Mouse (Mus musculus) hindbrain, embryonic 11.5 days (tissue): Measurements from ENCODE around the gene Arhgap27. TPM values are rescaled to one million over a fixed set of nuclear protein-coding genes. Genes with fewer than 3 reads are reported as not detected.
"Not testable (repeated sequence)": the region's sequence is repeated elsewhere in the genome, so short reads cannot be mapped to it uniquely, and the experiment has no call there.

Source experiments
- ATAC-seq: fragments of 200-750 bp; cut with Nextera tagmentation; 2 replicates; pipeline ENCODE4 v1.8.0; 2017; ENCODE audit warnings: mild to moderate bottlenecking, moderate TSS enrichment, moderate library complexity; ENCODE audit not compliant: low FRiP score
- DNase-seq: peaks from one replicate; pipeline ENCODE4 v3.0.0-alpha.2; 2015; ENCODE audit warnings: low spot score
- H3K27ac ChIP-seq: fragments of 300-500 bp; sonication (generic); 2 replicates; pipeline ENCODE4 v1.5.1; 2014; ENCODE audit warnings: mild to moderate bottlenecking, low read depth, low read length
- H3K27me3 ChIP-seq: fragments of 300-500 bp; sonication (generic); 2 replicates; pipeline ENCODE4 v1.6.1; 2014; ENCODE audit warnings: mild to moderate bottlenecking, low read length, moderate library complexity, mixed read lengths; ENCODE audit not compliant: control insufficient read depth, insufficient read depth
- H3K36me3 ChIP-seq: fragments of 300-500 bp; sonication (generic); 2 replicates; pipeline ENCODE4 v1.6.1; 2014; ENCODE audit warnings: mild to moderate bottlenecking, low read length, moderate library complexity, mixed read lengths; ENCODE audit not compliant: control insufficient read depth, insufficient read depth
- H3K4me1 ChIP-seq: fragments of 300-500 bp; sonication (generic); replicated peaks from 2 replicates; pipeline ENCODE4 v1.6.1; 2014; ENCODE audit warnings: low read length, mixed read lengths; ENCODE audit not compliant: control insufficient read depth, insufficient read depth
- H3K4me2 ChIP-seq: fragments of 300-500 bp; sonication (generic); replicated peaks from 2 replicates; pipeline ENCODE4 v1.6.1; 2014; ENCODE audit warnings: mild to moderate bottlenecking, low read depth, low read length
- H3K4me3 ChIP-seq: fragments of 300-500 bp; sonication (generic); 2 replicates; pipeline ENCODE4 v1.5.1; 2014; ENCODE audit warnings: low read depth, low read length
- H3K9ac ChIP-seq: fragments of 300-500 bp; sonication (generic); 2 replicates; pipeline ENCODE4 v1.6.1; 2014; ENCODE audit warnings: low read depth, low read length
- H3K9me3 ChIP-seq: fragments of 300-500 bp; sonication (generic); 2 replicates; pipeline ENCODE4 v1.6.1; 2016; ENCODE audit warnings: low read length; ENCODE audit not compliant: control insufficient read depth
- WGBS: fragments of 180-500 bp; shearing (Covaris S2); extraction: QIAGEN DNeasy Blood & Tissue Kit; methylation state at CpG from one replicate; pipeline ENCODE4 v1.1.7; 2014; 5-methylcytosine and 5-hydroxymethylcytosine counted together
- polyA plus RNA-seq: library from polyadenylated mRNA; unstranded; fragments of >200 nt; fragmentation: Nextera tagmentation; extraction: Ambion mirVana; gene quantifications from 2 replicates; pipeline ENCODE4 v1.2.1, GENCODE M21; 2014

Arhgap27 gene
- polyA plus RNA-seq, 1 experiment from 2014 or later: 2.8 TPM

- H3K9ac ChIP-seq: no peak overlapping the region
- no peak overlapping the region for H3K4me3 ChIP-seq
- H3K9me3 ChIP-seq: no peaks in the 10 kb centered on the region
- H3K27me3 ChIP-seq: no peaks in the 10 kb centered on the region
- H3K4me1 ChIP-seq: no peaks in the 10 kb centered on the region
- no peak overlapping the region for H3K4me2 ChIP-seq
- WGBS: 77% methylated on average over 6 of the region's 6 CpGs
- H3K36me3 ChIP-seq: no peaks in the 10 kb centered on the region
- DNase-seq (no peak), ATAC-seq (no peak)
- H3K27ac ChIP-seq: no peak overlapping the region
These were observed 69.4 kb downstream of the Arhgap27 start for GRCm38 (mm10) chr11:103294066-103294465.

GRCm38 (mm10) chr11:103292890-103293287 is 70.6 kb downstream of the Arhgap27 start:
- H3K9me3 ChIP-seq: no peaks in the 10 kb centered on the region
- DNase-seq: no peak
- H3K4me1 ChIP-seq: no peaks in the 10 kb centered on the region
- no peaks in the 10 kb centered on the region for H3K27me3 ChIP-seq
- no peak overlapping the region for H3K4me2 ChIP-seq
- no peak for ATAC-seq
- H3K4me3 ChIP-seq: no peak overlapping the region
- 81% methylated on average over 5 of the region's 5 CpGs for WGBS
- no peak overlapping the region for H3K9ac ChIP-seq
- H3K27ac ChIP-seq: no peak overlapping the region
- H3K36me3 ChIP-seq: no peaks in the 10 kb centered on the region

DNA sequence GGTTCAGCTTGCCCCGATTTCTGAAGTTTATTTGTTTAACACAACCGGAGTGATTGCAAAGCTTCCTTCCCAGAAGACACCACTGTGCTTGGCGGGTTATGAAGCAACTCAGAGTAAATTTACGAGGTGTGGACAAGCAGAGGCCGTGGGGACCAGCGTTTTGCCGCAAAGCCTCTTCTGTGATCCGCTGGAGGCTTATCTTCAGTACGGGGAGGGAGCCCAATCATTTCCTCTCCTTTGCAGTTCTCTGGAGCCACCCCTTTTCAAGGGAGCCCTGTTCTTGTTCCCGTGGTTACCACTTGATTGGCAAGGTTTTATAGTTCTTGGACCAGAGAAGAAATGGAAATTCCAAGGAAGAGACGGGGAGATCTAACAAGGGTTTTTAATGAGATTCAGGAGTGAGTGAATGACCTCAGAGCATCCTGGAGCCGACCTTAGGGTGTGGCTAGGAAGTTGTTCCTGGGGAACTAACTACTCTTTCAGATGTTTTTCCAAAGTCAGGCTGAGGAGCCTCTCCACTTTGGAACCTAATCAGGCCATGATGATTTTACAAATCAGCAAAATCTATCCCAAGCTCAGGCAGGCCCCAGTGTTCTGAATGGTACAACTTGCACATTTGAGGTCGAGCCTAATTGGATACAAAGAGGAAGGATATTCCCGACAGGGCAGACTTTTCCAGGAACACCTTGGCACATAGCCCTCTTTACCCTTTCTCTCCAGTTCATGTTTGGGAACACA is 71.2 kb downstream of the Arhgap27 start:
- ATAC-seq: no peak
- no peaks in the 10 kb centered on the region for H3K9me3 ChIP-seq
- WGBS: 34% methylated on average over 14 of the region's 14 CpGs
- no peaks in the 10 kb centered on the region for H3K36me3 ChIP-seq
- H3K4me1 ChIP-seq: no peaks in the 10 kb centered on the region
- no peak overlapping the region for H3K4me2 ChIP-seq
- no peaks in the 10 kb centered on the region for H3K27me3 ChIP-seq
- no peak overlapping the region for H3K27ac ChIP-seq
- DNase-seq: no peak
- no peak overlapping the region for H3K4me3 ChIP-seq
- H3K9ac ChIP-seq: no peak overlapping the region

- not testable (repeated sequence) for H3K9me3 ChIP-seq, ATAC-seq, H3K4me2 ChIP-seq, H3K4me1 ChIP-seq, H3K9ac ChIP-seq, H3K27ac ChIP-seq, DNase-seq, H3K4me3 ChIP-seq, H3K36me3 ChIP-seq, H3K27me3 ChIP-seq
- WGBS: 94% methylated on average over 7 of the region's 7 CpGs
These were observed 72.7 kb downstream of the Arhgap27 start for GRCm38 (mm10) chr11:103290841-103291240.

GRCm38 (mm10) chr11:103288291-103288963 is 75.1 kb downstream of the Arhgap27 start:
- no peak for ATAC-seq
- Histone ChIP-seq H3K4me3 (no peak overlapping the region), H3K9me3 (no peaks in the 10 kb centered on the region), H3K36me3 (no peaks in the 10 kb centered on the region), H3K27ac (no peak overlapping the region), H3K4me2 (no peak overlapping the region), H3K4me1 (no peaks in the 10 kb centered on the region), H3K9ac (no peak overlapping the region), H3K27me3 (no peaks in the 10 kb centered on the region)
- 77% methylated on average over 16 of the region's 16 CpGs for WGBS
- no peak for DNase-seq

DNA sequence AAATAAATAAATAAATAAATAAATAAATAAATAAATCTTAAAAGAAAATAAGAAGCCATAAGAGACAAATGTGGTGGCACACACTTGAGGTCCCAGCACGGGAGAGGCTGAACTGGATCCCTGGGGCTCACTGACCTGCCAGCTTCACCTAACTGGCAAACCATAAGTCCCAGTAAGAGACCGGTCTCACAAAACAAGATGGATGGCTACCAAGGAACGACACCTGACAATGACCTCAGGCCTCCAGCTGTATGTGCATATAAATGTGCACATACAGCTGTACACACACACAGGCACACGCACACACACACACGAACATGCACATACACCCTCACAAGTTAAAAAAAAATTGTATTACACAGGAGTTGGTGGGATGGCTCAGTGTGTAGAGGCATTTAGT is 76.6 kb downstream of the Arhgap27 start:
- WGBS: 88% methylated on average over 5 of the region's 5 CpGs
- no peak for ATAC-seq
- H3K4me2 ChIP-seq: no peak overlapping the region

GRCm38 (mm10) chr11:103285951-103286350 is 77.5 kb downstream of the Arhgap27 start:
- no peak overlapping the region for H3K4me2 ChIP-seq
- no peaks in the 10 kb centered on the region for H3K4me1 ChIP-seq
- H3K4me3 ChIP-seq: no peak overlapping the region
- no peaks in the 10 kb centered on the region for H3K36me3 ChIP-seq
- WGBS: 50% methylated on average over 6 of the region's 6 CpGs
- H3K9ac ChIP-seq: no peak overlapping the region
- DNase-seq: no peak
- ATAC-seq: no peak
- no peak overlapping the region for H3K27ac ChIP-seq
- H3K9me3 ChIP-seq: no peaks in the 10 kb centered on the region
- H3K27me3 ChIP-seq: no peaks in the 10 kb centered on the region

More for the DNA sequence above, 76.6 kb downstream of the Arhgap27 start:
- H3K36me3 ChIP-seq: no peaks in the 10 kb centered on the region
- no peaks in the 10 kb centered on the region for H3K4me1 ChIP-seq
- no peak overlapping the region for H3K27ac ChIP-seq
- H3K4me3 ChIP-seq: no peak overlapping the region
- H3K9ac ChIP-seq: no peak overlapping the region
- no peaks in the 10 kb centered on the region for H3K9me3 ChIP-seq
- no peak for DNase-seq
- no peaks in the 10 kb centered on the region for H3K27me3 ChIP-seq

DNA sequence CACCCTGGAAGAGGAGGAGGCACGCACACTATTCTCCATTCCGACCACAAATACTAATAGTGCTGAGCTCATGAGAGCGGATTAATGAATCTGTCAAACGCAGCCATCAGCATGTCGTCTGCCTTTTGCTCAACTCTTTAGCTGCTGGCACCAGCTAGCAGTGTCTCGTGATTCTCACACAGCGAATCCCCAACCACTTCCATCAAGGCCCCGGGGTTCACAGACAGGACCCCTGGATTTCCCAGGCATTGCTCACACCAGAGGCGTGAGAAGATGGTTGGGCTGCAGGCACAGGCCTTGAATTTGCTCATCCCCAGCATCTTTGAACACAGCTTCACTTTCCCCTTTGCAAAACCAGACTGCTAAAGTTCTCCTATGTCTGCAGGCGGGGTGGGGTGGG is 78.2 kb downstream of the Arhgap27 start:
- Histone ChIP-seq H3K36me3 (no peaks in the 10 kb centered on the region), H3K27me3 (no peaks in the 10 kb centered on the region), H3K4me3 (no peak overlapping the region), H3K9ac (no peak overlapping the region), H3K9me3 (no peaks in the 10 kb centered on the region), H3K4me2 (no peak overlapping the region), H3K27ac (no peak overlapping the region), H3K4me1 (no peaks in the 10 kb centered on the region)
- ATAC-seq (no peak), DNase-seq (no peak)
- WGBS: 88% methylated on average over 10 of the region's 10 CpGs

DNA sequence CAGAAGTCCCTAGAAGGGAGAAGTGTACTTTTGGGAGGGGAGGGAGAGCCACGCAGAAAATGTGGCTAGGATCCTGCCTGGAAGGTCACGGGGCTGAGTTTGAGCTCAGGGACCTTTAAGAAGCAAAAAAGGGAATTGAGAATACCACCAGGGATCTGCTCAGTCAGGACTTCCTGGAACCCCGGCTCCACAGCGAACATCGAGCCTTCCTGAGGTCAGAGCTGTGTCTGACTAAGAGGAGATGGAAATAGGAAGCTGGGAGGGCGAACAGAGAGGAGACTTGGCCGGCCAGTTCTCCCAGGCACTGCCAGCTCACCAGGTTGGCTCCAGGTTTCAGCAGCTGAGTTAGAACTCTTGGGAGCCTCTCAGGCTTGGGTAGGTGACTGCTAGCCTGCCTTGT is 81.7 kb downstream of the Arhgap27 start:
- Histone ChIP-seq H3K36me3 (no peaks in the 10 kb centered on the region), H3K27ac (no peak overlapping the region), H3K9ac (no peak overlapping the region), H3K4me2 (no peak overlapping the region), H3K4me3 (no peak overlapping the region), H3K9me3 (no peaks in the 10 kb centered on the region), H3K27me3 (no peaks in the 10 kb centered on the region), H3K4me1 (no peaks in the 10 kb centered on the region)
- no peak for ATAC-seq
- WGBS: 76% methylated on average over 7 of the region's 7 CpGs
- no peak for DNase-seq
